Mouse (Mus musculus) CH12.LX (cell line): ENCODE results near the gene Psmb9.
A peak's percentile ranks its signal among the peaks of the same experiment; 100 is the strongest.

Experiments
- CHD2 ChIP-seq: IDR thresholded peaks from 2 replicates; pipeline ENCODE4 v1.6.1; 2011; ENCODE audit warnings: low read length, improper control_type of control experiment
- CTCF ChIP-seq, 2 experiments: IDR thresholded peaks in 1 of 2; conservative IDR thresholded peaks in 1 of 2; 2 replicates each; pipeline ENCODE4 v1.5.1; 2011 to 2012; ENCODE audit warnings: low read depth in 2 of 2, low read length in 2 of 2, improper control_type of control experiment in 1 of 2, inconsistent platforms in 1 of 2, mild to moderate bottlenecking in 1 of 2, moderate library complexity in 1 of 2
- EP300 ChIP-seq: IDR thresholded peaks from 2 replicates; pipeline ENCODE4 v1.6.1; 2011; ENCODE audit warnings: low read length, improper control_type of control experiment
- MXI1 ChIP-seq: IDR thresholded peaks from 2 replicates; pipeline ENCODE4 v1.6.1; 2011; ENCODE audit warnings: mild to moderate bottlenecking, low read depth, low read length, improper control_type of control experiment
- POLR2A ChIP-seq: IDR thresholded peaks from 2 replicates; pipeline ENCODE4 v1.6.1; 2011; ENCODE audit warnings: low read depth, mild to moderate bottlenecking, improper control_type of control experiment, low read length
- POLR2AphosphoS2 ChIP-seq: IDR thresholded peaks from 2 replicates; pipeline ENCODE4 v1.6.1; 2011; ENCODE audit warnings: low read depth, low read length, improper control_type of control experiment
- USF1 ChIP-seq: IDR thresholded peaks from 2 replicates; pipeline ENCODE4 v1.6.1; 2014; ENCODE audit warnings: low read depth, mild to moderate bottlenecking, inconsistent platforms, low read length, improper control_type of control experiment
- ZC3H11A ChIP-seq: IDR thresholded peaks from 2 replicates; pipeline ENCODE4 v1.6.1; 2012; ENCODE audit warnings: low read depth, mild to moderate bottlenecking, inconsistent platforms, low read length, improper control_type of control experiment
- ZNF384 ChIP-seq: IDR thresholded peaks from 2 replicates; pipeline ENCODE4 v1.6.1; 2012; ENCODE audit warnings: low read depth, low read length, improper control_type of control experiment, inconsistent platforms

GRCm38 (mm10) chr17:34196941-34197894, 9.7 kb upstream of the Psmb9 start, which contains the start of gene Psmb8:
- no peak for TF ChIP-seq MXI1
- TF ChIP-seq USF1 = no peak
- TF ChIP-seq ZNF384 = no peak
- TF ChIP-seq CTCF (conservative IDR thresholded peaks at IDR 0.05 in 1 of 2, IDR thresholded peaks at IDR 0.05 in 1 of 2; ENCODE audit: low read depth in 2 of 2, low read length in 2 of 2) = no peak; a peak in 1 of 4 replicates
- peak; percentile 54 for TF ChIP-seq POLR2A
- no peak for TF ChIP-seq ZC3H11A
- TF ChIP-seq POLR2AphosphoS2 = peak; percentile 91; the same call in 1 of the 2 replicates
- TF ChIP-seq EP300 = no peak
- peak; percentile 94 for TF ChIP-seq CHD2
